Mouse (Mus musculus): ENCODE measurements around the gene Gm5134.

GRCm38 (mm10) chr10:76030496-76030895, 76.2 kb downstream of the Gm5134 start:
- TF ChIP-seq CTCF (IDR thresholded peaks at IDR 0.05; ENCODE audit: extremely low read depth, insufficient read length, insufficient replicate concordance, low read depth, low read length) (no peak), POLR2A (IDR thresholded peaks at IDR 0.05; ENCODE audit: low read depth, low read length) (no peak)

Measured in small intestine, adult 2 months (tissue).